Mouse (Mus musculus): ENCODE measurements around the gene Tbccd1.
"Not testable (repeated sequence)": the region's sequence is repeated elsewhere in the genome, so short reads cannot be mapped to it uniquely, and the experiment has no call there.

Tbccd1 gene

GRCm38 (mm10) chr16:22782686-22783085 lies 74.8 kb downstream of the Tbccd1 start:
- DNase-seq (ENCODE audit: extremely low read depth, low read depth), result no peak

GRCm38 (mm10) chr16:22779228-22779835 lies 78.1 kb downstream of the Tbccd1 start:
- no peak for DNase-seq (ENCODE audit: extremely low read depth, low read depth)

GRCm38 (mm10) chr16:22778296-22778695 lies 79.2 kb downstream of the Tbccd1 start:
- not testable (repeated sequence) for DNase-seq (ENCODE audit: extremely low read depth, low read depth)

GRCm38 (mm10) chr16:22775471-22775985 lies 81.9 kb downstream of the Tbccd1 start:
- no peak for DNase-seq (ENCODE audit: extremely low read depth, low read depth)

- DNase-seq (ENCODE audit: extremely low read depth, low read depth), result no peak
Measured at GRCm38 (mm10) chr16:22768661-22769060, 88.8 kb downstream of the Tbccd1 start.

- no peak for DNase-seq (ENCODE audit: extremely low read depth, low read depth)
Measured at GRCm38 (mm10) chr16:22767405-22767804, 90.1 kb downstream of the Tbccd1 start.

GRCm38 (mm10) chr16:22766738-22767211 lies 90.7 kb downstream of the Tbccd1 start:
- DNase-seq (ENCODE audit: extremely low read depth, low read depth), result no peak

GRCm38 (mm10) chr16:22765531-22765930 lies 91.9 kb downstream of the Tbccd1 start:
- DNase-seq (ENCODE audit: extremely low read depth, low read depth), result no peak

Data from MEL-GATA-1-ER (cell line).